Mouse (Mus musculus): ENCODE data around the gene M1ap. TPM values are rescaled to one million over a fixed set of nuclear protein-coding genes. Genes with fewer than 3 reads are reported as not detected.

M1ap gene
- polyA plus RNA-seq (2014; fragmentation: Nextera tagmentation; extraction: Ambion mirVana), result 0.16 TPM in 1 of 2 replicates, not detected in the other

GRCm38 (mm10) chr6:82946651-82947050 lies at the start of gene M1ap:
M1ap (plus strand) TSS chr6:82946902.
- no peaks in the 10 kb centered on the region for H3K27me3 ChIP-seq (ENCODE audit: control insufficient read depth, insufficient read depth, low read length)
- no peak within 1 kb of the TSS for H3K27ac ChIP-seq
- H3K4me1 ChIP-seq (replicated peaks; ENCODE audit: control insufficient read depth, insufficient read depth, low read length), result no peaks in the 10 kb centered on the region
- 68% methylated on average over 14 of the region's 14 CpGs for WGBS
- H3K4me2 ChIP-seq (replicated peaks), result no peak within 1 kb of the TSS
- H3K9ac ChIP-seq, result no peak within 1 kb of the TSS
- no peak for ATAC-seq (ENCODE audit: low FRiP score)
- no peaks in the 10 kb centered on the region for H3K9me3 ChIP-seq (ENCODE audit: control insufficient read depth, low read length)
- H3K36me3 ChIP-seq (replicated peaks; ENCODE audit: control insufficient read depth, insufficient read depth), result no peaks in the 10 kb centered on the region
- no peak for DNase-seq (ENCODE audit: low spot score)
- no peak within 1 kb of the TSS for H3K4me3 ChIP-seq (replicated peaks; ENCODE audit: low read length)

- no peak overlapping the region for H3K27ac ChIP-seq
- no peaks in the 10 kb centered on the region for H3K27me3 ChIP-seq (ENCODE audit: control insufficient read depth, insufficient read depth, low read length)
- ATAC-seq (ENCODE audit: low FRiP score) (no peak), DNase-seq (ENCODE audit: low spot score) (no peak)
- no peaks in the 10 kb centered on the region for H3K9me3 ChIP-seq (ENCODE audit: control insufficient read depth, low read length)
- 70% methylated on average over 3 of the region's 3 CpGs for WGBS
- no peak overlapping the region for H3K9ac ChIP-seq
- H3K4me3 ChIP-seq (replicated peaks; ENCODE audit: low read length), result no peak overlapping the region
- H3K36me3 ChIP-seq (replicated peaks; ENCODE audit: control insufficient read depth, insufficient read depth), result no peaks in the 10 kb centered on the region
- no peak overlapping the region for H3K4me2 ChIP-seq (replicated peaks)
- H3K4me1 ChIP-seq (replicated peaks; ENCODE audit: control insufficient read depth, insufficient read depth, low read length), result no peaks in the 10 kb centered on the region
These were observed 49.4 kb upstream of the M1ap start for GRCm38 (mm10) chr6:82897311-82897710.

- H3K4me1 ChIP-seq (replicated peaks; ENCODE audit: control insufficient read depth, insufficient read depth, low read length), result no peaks in the 10 kb centered on the region
- WGBS, result 91% methylated on average over 4 of the region's 4 CpGs
- H3K4me3 ChIP-seq (replicated peaks; ENCODE audit: low read length), result no peak overlapping the region
- H3K9ac ChIP-seq, result no peak overlapping the region
- DNase-seq (ENCODE audit: low spot score) (no peak), ATAC-seq (ENCODE audit: low FRiP score) (no peak)
- no peaks in the 10 kb centered on the region for H3K27me3 ChIP-seq (ENCODE audit: control insufficient read depth, insufficient read depth, low read length)
- H3K27ac ChIP-seq, result no peak overlapping the region
- no peaks in the 10 kb centered on the region for H3K9me3 ChIP-seq (ENCODE audit: control insufficient read depth, low read length)
- no peaks in the 10 kb centered on the region for H3K36me3 ChIP-seq (replicated peaks; ENCODE audit: control insufficient read depth, insufficient read depth)
- H3K4me2 ChIP-seq (replicated peaks), result no peak overlapping the region
These were observed 48.5 kb upstream of the M1ap start for GRCm38 (mm10) chr6:82898227-82898626.

GRCm38 (mm10) chr6:82898745-82899144 lies 48.0 kb upstream of the M1ap start:
- Histone ChIP-seq H3K9ac (no peak overlapping the region), H3K9me3 (ENCODE audit: control insufficient read depth, low read length) (no peaks in the 10 kb centered on the region), H3K27me3 (ENCODE audit: control insufficient read depth, insufficient read depth, low read length) (no peaks in the 10 kb centered on the region), H3K4me3 (replicated peaks; ENCODE audit: low read length) (no peak overlapping the region), H3K27ac (no peak overlapping the region), H3K4me2 (replicated peaks) (no peak overlapping the region), H3K36me3 (replicated peaks; ENCODE audit: control insufficient read depth, insufficient read depth) (no peaks in the 10 kb centered on the region), H3K4me1 (replicated peaks; ENCODE audit: control insufficient read depth, insufficient read depth, low read length) (no peaks in the 10 kb centered on the region)
- 69% methylated on average over 4 of the region's 4 CpGs for WGBS
- ATAC-seq (ENCODE audit: low FRiP score) (no peak), DNase-seq (ENCODE audit: low spot score) (no peak)

GRCm38 (mm10) chr6:82902559-82902958 lies 44.1 kb upstream of the M1ap start:
- WGBS, result 84% methylated on average over 8 of the region's 8 CpGs
- Histone ChIP-seq H3K36me3 (replicated peaks; ENCODE audit: control insufficient read depth, insufficient read depth) (no peaks in the 10 kb centered on the region), H3K4me3 (replicated peaks; ENCODE audit: low read length) (no peak overlapping the region), H3K4me2 (replicated peaks) (no peak overlapping the region), H3K27ac (no peak overlapping the region), H3K4me1 (replicated peaks; ENCODE audit: control insufficient read depth, insufficient read depth, low read length) (no peaks in the 10 kb centered on the region), H3K9me3 (ENCODE audit: control insufficient read depth, low read length) (no peaks in the 10 kb centered on the region), H3K9ac (no peak overlapping the region), H3K27me3 (ENCODE audit: control insufficient read depth, insufficient read depth, low read length) (no peaks in the 10 kb centered on the region)
- ATAC-seq (ENCODE audit: low FRiP score), result no peak
- no peak for DNase-seq (ENCODE audit: low spot score)

GRCm38 (mm10) chr6:82906985-82907384 lies 39.7 kb upstream of the M1ap start:
- WGBS, result 92% methylated on average over 3 of the region's 3 CpGs
- no peaks in the 10 kb centered on the region for H3K9me3 ChIP-seq (ENCODE audit: control insufficient read depth, low read length)
- no peak overlapping the region for H3K4me3 ChIP-seq (replicated peaks; ENCODE audit: low read length)
- H3K4me2 ChIP-seq (replicated peaks), result no peak overlapping the region
- H3K36me3 ChIP-seq (replicated peaks; ENCODE audit: control insufficient read depth, insufficient read depth), result no peaks in the 10 kb centered on the region
- no peak overlapping the region for H3K9ac ChIP-seq
- no peak for DNase-seq (ENCODE audit: low spot score)
- H3K4me1 ChIP-seq (replicated peaks; ENCODE audit: control insufficient read depth, insufficient read depth, low read length), result no peaks in the 10 kb centered on the region
- no peak for ATAC-seq (ENCODE audit: low FRiP score)
- H3K27ac ChIP-seq, result no peak overlapping the region
- H3K27me3 ChIP-seq (ENCODE audit: control insufficient read depth, insufficient read depth, low read length), result no peaks in the 10 kb centered on the region

- H3K4me3 ChIP-seq (replicated peaks; ENCODE audit: low read length), result no peak overlapping the region
- ATAC-seq (ENCODE audit: low FRiP score) (no peak), DNase-seq (ENCODE audit: low spot score) (no peak)
- H3K9me3 ChIP-seq (ENCODE audit: control insufficient read depth, low read length), result no peaks in the 10 kb centered on the region
- no peaks in the 10 kb centered on the region for H3K27me3 ChIP-seq (ENCODE audit: control insufficient read depth, insufficient read depth, low read length)
- H3K4me2 ChIP-seq (replicated peaks), result no peak overlapping the region
- WGBS, result 80% methylated on average over 8 of the region's 8 CpGs
- no peaks in the 10 kb centered on the region for H3K4me1 ChIP-seq (replicated peaks; ENCODE audit: control insufficient read depth, insufficient read depth, low read length)
- H3K9ac ChIP-seq, result no peak overlapping the region
- no peak overlapping the region for H3K27ac ChIP-seq
- peaks cover under 1% of the 10 kb centered on the region for H3K36me3 ChIP-seq (replicated peaks; ENCODE audit: control insufficient read depth, insufficient read depth)
These were observed 38.7 kb upstream of the M1ap start for GRCm38 (mm10) chr6:82908034-82908433.

GRCm38 (mm10) chr6:82909136-82909855 lies 37.4 kb upstream of the M1ap start:
- Histone ChIP-seq H3K9me3 (ENCODE audit: control insufficient read depth, low read length) (no peaks in the 10 kb centered on the region), H3K27me3 (ENCODE audit: control insufficient read depth, insufficient read depth, low read length) (no peaks in the 10 kb centered on the region), H3K27ac (no peak overlapping the region), H3K4me1 (replicated peaks; ENCODE audit: control insufficient read depth, insufficient read depth, low read length) (no peaks in the 10 kb centered on the region), H3K9ac (no peak overlapping the region), H3K36me3 (replicated peaks; ENCODE audit: control insufficient read depth, insufficient read depth) (peaks cover 10% of the 10 kb centered on the region), H3K4me2 (replicated peaks) (no peak overlapping the region), H3K4me3 (replicated peaks; ENCODE audit: low read length) (no peak overlapping the region)
- ATAC-seq (ENCODE audit: low FRiP score) (no peak), DNase-seq (ENCODE audit: low spot score) (peak; percentile 48)
- WGBS, result 65% methylated on average over 14 of the region's 14 CpGs

- WGBS, result 94% methylated on average over 5 of the region's 5 CpGs
- Histone ChIP-seq H3K4me1 (replicated peaks; ENCODE audit: control insufficient read depth, insufficient read depth, low read length) (no peaks in the 10 kb centered on the region), H3K27me3 (ENCODE audit: control insufficient read depth, insufficient read depth, low read length) (no peaks in the 10 kb centered on the region), H3K9ac (no peak overlapping the region), H3K27ac (no peak overlapping the region), H3K4me2 (replicated peaks) (no peak overlapping the region), H3K4me3 (replicated peaks; ENCODE audit: low read length) (no peak overlapping the region), H3K9me3 (ENCODE audit: control insufficient read depth, low read length) (no peaks in the 10 kb centered on the region), H3K36me3 (replicated peaks; ENCODE audit: control insufficient read depth, insufficient read depth) (peaks cover 17% of the 10 kb centered on the region)
- ATAC-seq (ENCODE audit: low FRiP score), result no peak
- DNase-seq (ENCODE audit: low spot score), result no peak
These were observed 35.4 kb upstream of the M1ap start for GRCm38 (mm10) chr6:82911303-82911702.
